Comparison of ENCODE assay signal across 9 mouse cellular contexts in genomic region chr2:90941744-90942143, GRCm38 (mm10). TPM values are rescaled to one million over a fixed set of nuclear protein-coding genes. Genes with fewer than 3 reads are reported as not detected.
DNase-seq lines count a peak whose midpoint lies in the region; ATAC-seq and TF ChIP-seq lines count a peak whose summit lies in the region.
"Had no signal": no experiment of that assay in that cellular context is flagged by ENCODE, and none has a peak within 500 bp of the region (broad histone marks: within the 10 kb centered on the region; RNA-seq: fewer than 3 reads in every experiment).

No protein-coding gene starts in this region.

- peak overlapping the region; percentile 61 for H3K4me2 ChIP-seq in kidney, embryonic 14.5 days (replicated peaks; ENCODE audit: low read depth, low read length)
- H3K4me2 ChIP-seq in embryonic facial prominence, embryonic 12.5 days (replicated peaks) = peak overlapping the region; percentile 66
- peak overlapping the region; percentile 62 for H3K4me2 ChIP-seq in intestine, embryonic 14.5 days (ENCODE audit: low read length)
- peak overlapping the region; percentile 60 for H3K4me2 ChIP-seq in midbrain, embryonic 16.5 days (ENCODE audit: low read length)

- TF ChIP-seq CTCF in kidney, adult 2 months (conservative IDR thresholded peaks at IDR 0.05; ENCODE audit: insufficient read depth, insufficient read length, low read depth, low read length) = no peak

- H3K27ac ChIP-seq in kidney, embryonic 14.5 days (ENCODE audit: low read depth, low read length) = no peak overlapping the region
- no peak overlapping the region for H3K27ac ChIP-seq in embryonic facial prominence, embryonic 12.5 days
- H3K27ac ChIP-seq in intestine, embryonic 14.5 days (ENCODE audit: low read depth) = no peak overlapping the region
- H3K27ac ChIP-seq in midbrain, embryonic 16.5 days (ENCODE audit: low read length) = no peak overlapping the region
- H3K27ac ChIP-seq in kidney, adult 2 months (ENCODE audit: insufficient read depth, low read depth, low read length) = no peak overlapping the region

- 45% methylated on average over 2 of the region's 2 CpGs for WGBS in kidney, embryonic 14.5 days
- 64% methylated on average over 2 of the region's 2 CpGs for WGBS in embryonic facial prominence, embryonic 12.5 days
- WGBS in intestine, embryonic 14.5 days = 60% methylated on average over 2 of the region's 2 CpGs
- 37% methylated on average over 2 of the region's 2 CpGs for WGBS in midbrain, embryonic 16.5 days
- 43% methylated on average over 2 of the region's 2 CpGs for WGBS in kidney, adult 2 months

- ATAC-seq in kidney, embryonic 14.5 days (ENCODE audit: low FRiP score, low TSS enrichment) = no peak
- no peak for ATAC-seq in embryonic facial prominence, embryonic 12.5 days (ENCODE audit: insufficient number of reproducible peaks, insufficient read depth, low FRiP score, low TSS enrichment)
- no peak for ATAC-seq in intestine, embryonic 14.5 days (replicated peaks; ENCODE audit: low FRiP score, low TSS enrichment, low read depth)
- no peak for ATAC-seq in midbrain, embryonic 16.5 days

- TF ChIP-seq POLR2A in kidney, adult 2 months (IDR thresholded peaks at IDR 0.05; ENCODE audit: low read depth, low read length) = no peak

- no peaks in the 10 kb centered on the region for H3K36me3 ChIP-seq in kidney, embryonic 14.5 days (ENCODE audit: control insufficient read depth, insufficient read depth, low read length)
- H3K36me3 ChIP-seq in embryonic facial prominence, embryonic 12.5 days = no peaks in the 10 kb centered on the region
- no peaks in the 10 kb centered on the region for H3K36me3 ChIP-seq in intestine, embryonic 14.5 days (ENCODE audit: control insufficient read depth, insufficient read depth, low read length)
- no peaks in the 10 kb centered on the region for H3K36me3 ChIP-seq in midbrain, embryonic 16.5 days (ENCODE audit: control insufficient read depth, insufficient read depth, low read length)
- H3K36me3 ChIP-seq in kidney, adult 2 months (ENCODE audit: control insufficient read depth, insufficient read depth, low read length) = no peaks in the 10 kb centered on the region

- no peaks in the 10 kb centered on the region for H3K9me3 ChIP-seq in kidney, embryonic 14.5 days (ENCODE audit: control insufficient read depth, low read length)
- H3K9me3 ChIP-seq in embryonic facial prominence, embryonic 12.5 days = no peaks in the 10 kb centered on the region
- H3K9me3 ChIP-seq in intestine, embryonic 14.5 days (ENCODE audit: control insufficient read depth, low read length) = no peaks in the 10 kb centered on the region
- H3K9me3 ChIP-seq in midbrain, embryonic 16.5 days (replicated peaks; ENCODE audit: control insufficient read depth, low read length, poor library complexity, severe bottlenecking) = no peaks in the 10 kb centered on the region

- peaks cover 15% of the 10 kb centered on the region for H3K4me1 ChIP-seq in kidney, embryonic 14.5 days (ENCODE audit: control insufficient read depth, insufficient read depth, low read length)
- peaks cover 20% of the 10 kb centered on the region for H3K4me1 ChIP-seq in embryonic facial prominence, embryonic 12.5 days
- H3K4me1 ChIP-seq in intestine, embryonic 14.5 days (replicated peaks; ENCODE audit: control insufficient read depth, insufficient read depth, low read length) = peaks cover 18% of the 10 kb centered on the region
- peaks cover 36% of the 10 kb centered on the region for H3K4me1 ChIP-seq in midbrain, embryonic 16.5 days (ENCODE audit: control insufficient read depth, insufficient read depth, low read length)
- peaks cover 17% of the 10 kb centered on the region; the same call in 1 of the 2 replicates for H3K4me1 ChIP-seq in kidney, adult 2 months (ENCODE audit: control insufficient read depth, insufficient read depth, low read length)

- no peaks in the 10 kb centered on the region for H3K27me3 ChIP-seq in kidney, embryonic 14.5 days (ENCODE audit: control insufficient read depth, insufficient read depth, low read length)
- no peaks in the 10 kb centered on the region for H3K27me3 ChIP-seq in embryonic facial prominence, embryonic 12.5 days
- H3K27me3 ChIP-seq in intestine, embryonic 14.5 days (replicated peaks; ENCODE audit: control insufficient read depth, insufficient read depth, low read length) = no peaks in the 10 kb centered on the region
- H3K27me3 ChIP-seq in midbrain, embryonic 16.5 days (ENCODE audit: control insufficient read depth, insufficient read depth, low read depth, low read length) = no peaks in the 10 kb centered on the region
- H3K27me3 ChIP-seq in kidney, adult 2 months (replicated peaks; ENCODE audit: control insufficient read depth, insufficient read depth, low read length) = no peaks in the 10 kb centered on the region
- H3K27me3 ChIP-seq: Patski had no signal

- peak overlapping the region; percentile 93 for H3K9ac ChIP-seq in kidney, embryonic 14.5 days (ENCODE audit: low read depth, low read length)
- H3K9ac ChIP-seq in embryonic facial prominence, embryonic 12.5 days = no peak overlapping the region
- H3K9ac ChIP-seq in intestine, embryonic 14.5 days (ENCODE audit: low read length) = no peak overlapping the region; the same call in 1 of the 2 replicates
- no peak overlapping the region for H3K9ac ChIP-seq in midbrain, embryonic 16.5 days (ENCODE audit: low read depth, low read length)

- DNase-seq in kidney, postnatal 10 days = no peak
- DNase-seq in intestine, embryonic 14.5 days (ENCODE audit: low spot score) = no peak
- DNase-seq in cerebellum, adult 11-12 months = no peak
- DNase-seq in natural killer cell, adult 2 months (ENCODE audit: low spot score in 2 of 2) = no peak
- no peak for DNase-seq in kidney, adult 2 months

- peak overlapping the region; percentile 92 for H3K4me3 ChIP-seq in kidney, embryonic 14.5 days (ENCODE audit: low read length)
- H3K4me3 ChIP-seq in embryonic facial prominence, embryonic 12.5 days = peak overlapping the region; percentile 97
- peak overlapping the region; percentile 96 for H3K4me3 ChIP-seq in intestine, embryonic 14.5 days (ENCODE audit: low read depth, low read length)
- H3K4me3 ChIP-seq in midbrain, embryonic 16.5 days (ENCODE audit: low read depth, low read length) = peak overlapping the region; percentile 99
- no peak overlapping the region for H3K4me3 ChIP-seq in kidney, adult 2 months (ENCODE audit: insufficient read depth, low read depth, low read length)

RNA-seq across cellular contexts. Expression of gene Celf1, which starts 1.6 kb away (rescaled TPM):
- polyA plus RNA-seq in kidney, embryonic 14.5 days (2014; fragmentation: Nextera tagmentation; extraction: Ambion mirVana) = 50.9 and 77.6 TPM in 2 replicates
- 113 and 116 TPM in 2 replicates for polyA plus RNA-seq in embryonic facial prominence, embryonic 12.5 days (2016; fragmentation: Nextera tagmentation; extraction: Ambion mirVana)
- 70.6 and 73.7 TPM in 2 replicates for polyA plus RNA-seq in intestine, embryonic 14.5 days (2014; fragmentation: Nextera tagmentation; extraction: Ambion mirVana)
- polyA plus RNA-seq in midbrain, embryonic 16.5 days (2015; fragmentation: Nextera tagmentation; extraction: Ambion mirVana) = 115 and 121 TPM in 2 replicates
- polyA plus RNA-seq in kidney, adult 2 months (2012; rRNA removed) = 40.5 and 40.6 TPM in 2 replicates

RNA-seq across cellular contexts. Expression of gene Ndufs3, which starts 37.1 kb away (rescaled TPM):
- polyA plus RNA-seq in kidney, embryonic 14.5 days (2014; fragmentation: Nextera tagmentation; extraction: Ambion mirVana) = 233 and 251 TPM in 2 replicates
- 208 and 212 TPM in 2 replicates for polyA plus RNA-seq in embryonic facial prominence, embryonic 12.5 days (2016; fragmentation: Nextera tagmentation; extraction: Ambion mirVana)
- polyA plus RNA-seq in intestine, embryonic 14.5 days (2014; fragmentation: Nextera tagmentation; extraction: Ambion mirVana) = 244 and 251 TPM in 2 replicates
- 206 and 208 TPM in 2 replicates for polyA plus RNA-seq in midbrain, embryonic 16.5 days (2015; fragmentation: Nextera tagmentation; extraction: Ambion mirVana)
- polyA plus RNA-seq in kidney, adult 2 months (2012; rRNA removed) = 344 and 416 TPM in 2 replicates

RNA-seq across cellular contexts. Expression of gene Kbtbd4, which starts 37.2 kb away (rescaled TPM):
- 37.5 and 43.4 TPM in 2 replicates for polyA plus RNA-seq in kidney, embryonic 14.5 days (2014; fragmentation: Nextera tagmentation; extraction: Ambion mirVana)
- polyA plus RNA-seq in embryonic facial prominence, embryonic 12.5 days (2016; fragmentation: Nextera tagmentation; extraction: Ambion mirVana) = 51.1 and 53.7 TPM in 2 replicates
- polyA plus RNA-seq in intestine, embryonic 14.5 days (2014; fragmentation: Nextera tagmentation; extraction: Ambion mirVana) = 26.3 and 32.4 TPM in 2 replicates
- 61.6 and 62.6 TPM in 2 replicates for polyA plus RNA-seq in midbrain, embryonic 16.5 days (2015; fragmentation: Nextera tagmentation; extraction: Ambion mirVana)
- polyA plus RNA-seq in kidney, adult 2 months (2012; rRNA removed) = 18.8 and 19.0 TPM in 2 replicates

RNA-seq across cellular contexts. Expression of gene C1qtnf4, which starts 56.1 kb away (rescaled TPM):
- 7.7 and 13.2 TPM in 2 replicates for polyA plus RNA-seq in kidney, embryonic 14.5 days (2014; fragmentation: Nextera tagmentation; extraction: Ambion mirVana)
- 21.8 and 25.9 TPM in 2 replicates for polyA plus RNA-seq in embryonic facial prominence, embryonic 12.5 days (2016; fragmentation: Nextera tagmentation; extraction: Ambion mirVana)
- polyA plus RNA-seq in intestine, embryonic 14.5 days (2014; fragmentation: Nextera tagmentation; extraction: Ambion mirVana) = 9.6 and 11.3 TPM in 2 replicates
- polyA plus RNA-seq in midbrain, embryonic 16.5 days (2015; fragmentation: Nextera tagmentation; extraction: Ambion mirVana) = 42.6 and 55.6 TPM in 2 replicates
- 9.9 and 11.1 TPM in 2 replicates for polyA plus RNA-seq in kidney, adult 2 months (2012; rRNA removed)
